Mouse (Mus musculus) C2C12 (cell line): ENCODE results near the gene Diras1.

Source experiments
- CEBPB ChIP-seq: IDR thresholded peaks from one replicate; pipeline ENCODE4 v1.6.1; 2011; ENCODE audit warnings: low read depth, mild to moderate bottlenecking, control low read depth, moderate library complexity
- CTCF ChIP-seq: IDR thresholded peaks from one replicate; pipeline ENCODE4 v1.5.1; 2011; ENCODE audit not compliant: control insufficient read depth, insufficient read depth, insufficient read length
- MAX ChIP-seq: IDR thresholded peaks from one replicate; pipeline ENCODE4 v1.6.1; 2011; ENCODE audit warnings: mild to moderate bottlenecking, control low read depth
- MYOD1 ChIP-seq: IDR thresholded peaks from one replicate; pipeline ENCODE4 v1.6.1; 2011; ENCODE audit warnings: low read depth; ENCODE audit not compliant: control insufficient read depth, insufficient read length
- MYOG ChIP-seq: IDR thresholded peaks from one replicate; pipeline ENCODE4 v1.6.1; 2011; ENCODE audit not compliant: control insufficient read depth, insufficient read length; ENCODE audit errors: extremely low read depth

GRCm38 (mm10) chr10:80998778-80999177, 26.7 kb downstream of the Diras1 start:
- TF ChIP-seq MYOD1 (no peak), CTCF (peak; percentile 71), CEBPB (no peak), MAX (peak; percentile 47), MYOG (no peak)
